Mouse (Mus musculus) neural tube, embryonic 12.5 days (tissue): ENCODE results near the gene Mrgprb3. TPM values are rescaled to one million over a fixed set of nuclear protein-coding genes. Genes with fewer than 3 reads are reported as not detected.

Experiments used
- ATAC-seq: fragments of 200-750 bp; cut with Nextera tagmentation; 2 replicates; pipeline ENCODE4 v1.8.0; 2017; ENCODE audit warnings: low read depth, mild to moderate bottlenecking, moderate TSS enrichment, moderate library complexity; ENCODE audit not compliant: low FRiP score
- H3K27ac ChIP-seq: fragments of 300-500 bp; sonication (generic); 2 replicates; pipeline ENCODE4 v1.5.1; 2016
- H3K27me3 ChIP-seq: fragments of 300-500 bp; sonication (generic); replicated peaks from 2 replicates; pipeline ENCODE4 v1.6.1; 2016; ENCODE audit warnings: mild to moderate bottlenecking
- H3K36me3 ChIP-seq: fragments of 300-500 bp; sonication (generic); 2 replicates; pipeline ENCODE4 v1.6.1; 2016; ENCODE audit warnings: mild to moderate bottlenecking
- H3K4me1 ChIP-seq: fragments of 300-500 bp; sonication (generic); 2 replicates; pipeline ENCODE4 v1.6.1; 2016
- H3K4me2 ChIP-seq: fragments of 300-500 bp; sonication (generic); replicated peaks from 2 replicates; pipeline ENCODE4 v1.6.1; 2016; ENCODE audit warnings: mild to moderate bottlenecking
- H3K4me3 ChIP-seq: fragments of 300-500 bp; sonication (generic); 2 replicates; pipeline ENCODE4 v1.5.1; 2016
- H3K9ac ChIP-seq: fragments of 300-500 bp; sonication (generic); 2 replicates; pipeline ENCODE4 v1.6.1; 2016; ENCODE audit warnings: mild to moderate bottlenecking
- H3K9me3 ChIP-seq: fragments of 300-500 bp; sonication (generic); 2 replicates; pipeline ENCODE4 v1.6.1; 2016; ENCODE audit warnings: mild to moderate bottlenecking
- WGBS: fragments of 180-500 bp; shearing (Covaris S2); methylation state at CpG from one replicate; pipeline ENCODE4 v1.1.7; 2016; 5-methylcytosine and 5-hydroxymethylcytosine counted together
- polyA plus RNA-seq: library from polyadenylated mRNA; unstranded; fragments of >200 nt; fragmentation: Nextera tagmentation; extraction: Ambion mirVana; gene quantifications from 2 replicates; pipeline ENCODE4 v1.2.1, GENCODE M21; 2016

Gene Mrgprb3
- polyA plus RNA-seq, result not detected in 2 replicates

GRCm38 (mm10) chr7:48643711-48644110, at the start of gene Mrgprb3:
TSS of gene Mrgprb3 (minus strand) at chr7:48643811.
- Histone ChIP-seq H3K4me1 (no peaks in the 10 kb centered on the region), H3K27me3 (no peaks in the 10 kb centered on the region), H3K27ac (no peak within 1 kb of the TSS), H3K9me3 (peaks cover 13% of the 10 kb centered on the region), H3K36me3 (no peaks in the 10 kb centered on the region), H3K4me2 (no peak within 1 kb of the TSS), H3K9ac (no peak within 1 kb of the TSS), H3K4me3 (no peak within 1 kb of the TSS)
- WGBS, result 96% methylated on average over 2 of the region's 2 CpGs
- no peak for ATAC-seq

Other genes with a start within 250 kb of the Mrgprb3 start
- gene Mrgprb1, start 187.5 kb downstream of the Mrgprb3 start, polyA plus RNA-seq, result not detected in 2 replicates
- gene Mrgprx2, start 144.5 kb downstream of the Mrgprb3 start, polyA plus RNA-seq, result not detected in 2 replicates
- gene Mrgprb2, start 85.7 kb downstream of the Mrgprb3 start, polyA plus RNA-seq, result not detected in 2 replicates
- gene Zdhhc13, start 145.2 kb upstream of the Mrgprb3 start, polyA plus RNA-seq, result 34.0 and 42.6 TPM in 2 replicates
- gene Csrp3, start 204.2 kb upstream of the Mrgprb3 start, polyA plus RNA-seq, result 0.67 and 3.0 TPM in 2 replicates
- 9.2 and 12.6 TPM in 2 replicates for gene E2f8, start 237.8 kb upstream of the Mrgprb3 start, polyA plus RNA-seq